Mouse (Mus musculus): ENCODE results near the gene Crocc2. TPM values are rescaled to one million over a fixed set of nuclear protein-coding genes. Genes with fewer than 3 reads are reported as not detected.

Gene Crocc2
- polyA plus RNA-seq (2016; fragmentation: Nextera tagmentation; extraction: Ambion mirVana): 0.18 TPM in 2 replicates

- WGBS: 38% methylated on average over 10 of the region's 10 CpGs
- no peak for ATAC-seq (ENCODE audit: insufficient number of reproducible peaks, insufficient read depth, low FRiP score, low TSS enrichment)
- no peaks in the 10 kb centered on the region for H3K36me3 ChIP-seq
- H3K9ac ChIP-seq: no peak within 1 kb of the TSS
- no peaks in the 10 kb centered on the region for H3K9me3 ChIP-seq
- no peak within 1 kb of the TSS for H3K27ac ChIP-seq
- no peak within 1 kb of the TSS for H3K4me2 ChIP-seq (replicated peaks)
- no peaks in the 10 kb centered on the region for H3K27me3 ChIP-seq
- peaks cover 4% of the 10 kb centered on the region; the same call in 1 of the 2 replicates for H3K4me1 ChIP-seq
- no peak within 1 kb of the TSS for H3K4me3 ChIP-seq
These were observed at the start of gene Crocc2 for GRCm38 (mm10) chr1:93168295-93168775. Gene Crocc2, plus strand, starts transcription at chr1:93168725.

- Histone ChIP-seq H3K4me2 (replicated peaks) (no peak overlapping the region), H3K9me3 (no peaks in the 10 kb centered on the region), H3K36me3 (no peaks in the 10 kb centered on the region), H3K9ac (no peak overlapping the region), H3K4me3 (no peak overlapping the region), H3K4me1 (0 out of 2 replicates have a peak, but pooled peaks cover 4% of the 10 kb centered on the region), H3K27me3 (0 out of 2 replicates have a peak, but pooled peaks cover 2% of the 10 kb centered on the region), H3K27ac (no peak overlapping the region)
- 28% methylated on average over 4 of the region's 4 CpGs for WGBS
- no peak for ATAC-seq (ENCODE audit: insufficient number of reproducible peaks, insufficient read depth, low FRiP score, low TSS enrichment)
These were observed 49.7 kb upstream of the Crocc2 start for GRCm38 (mm10) chr1:93118816-93119215.

- WGBS: 67% methylated on average over 11 of the region's 11 CpGs
- Histone ChIP-seq H3K4me2 (replicated peaks) (no peak overlapping the region), H3K27me3 (no peaks in the 10 kb centered on the region), H3K9me3 (no peaks in the 10 kb centered on the region), H3K9ac (no peak overlapping the region), H3K27ac (peak overlapping the region; percentile 68; the same call in 1 of the 2 replicates), H3K4me1 (no peaks in the 10 kb centered on the region), H3K4me3 (no peak overlapping the region), H3K36me3 (no peaks in the 10 kb centered on the region)
- no peak for ATAC-seq (ENCODE audit: insufficient number of reproducible peaks, insufficient read depth, low FRiP score, low TSS enrichment)
These were observed 45.2 kb upstream of the Crocc2 start for GRCm38 (mm10) chr1:93123179-93123854.

DNA sequence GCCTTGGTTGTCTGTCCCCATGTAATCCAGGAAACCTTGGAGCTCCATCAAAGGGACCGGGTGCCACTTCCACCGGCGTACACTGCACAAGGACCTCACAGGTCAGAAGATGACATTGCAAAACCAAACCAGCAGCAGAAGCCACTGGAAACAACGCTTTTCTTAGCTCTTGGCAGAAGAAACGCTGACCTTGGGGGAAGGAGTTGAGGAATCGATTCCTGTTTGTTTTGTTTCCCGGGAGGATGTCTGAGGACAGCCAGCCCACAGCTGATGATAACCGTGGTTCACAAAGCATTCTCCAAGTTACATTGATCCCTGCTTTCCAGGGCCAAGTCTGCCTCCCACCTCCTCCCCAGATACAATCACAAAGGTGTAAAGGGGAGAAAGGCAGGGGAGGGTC lies 44.5 kb upstream of the Crocc2 start:
- no peak overlapping the region for H3K27ac ChIP-seq

DNA sequence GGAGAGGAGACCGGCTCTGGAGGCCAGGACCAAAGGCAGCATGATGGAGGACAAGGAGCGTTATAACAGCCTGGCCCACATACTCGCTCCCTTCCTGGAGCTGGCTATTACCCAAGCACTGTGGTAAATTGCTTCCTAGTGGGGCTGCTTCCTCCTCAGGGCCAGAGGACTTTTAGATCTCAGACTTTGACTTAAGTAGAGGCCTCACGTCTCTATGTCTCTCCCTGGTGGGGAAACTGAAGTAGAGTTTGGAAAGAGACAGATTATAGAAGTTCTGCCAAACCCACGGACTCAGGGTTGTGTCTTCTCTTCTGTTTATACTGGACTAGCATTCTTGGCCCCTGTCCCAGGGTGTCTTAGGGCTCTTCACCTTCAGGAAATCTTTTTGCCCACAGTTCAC lies 43.3 kb upstream of the Crocc2 start:
- H3K4me2 ChIP-seq (replicated peaks): no peak overlapping the region
- H3K27ac ChIP-seq: no peak overlapping the region
- H3K9me3 ChIP-seq: no peaks in the 10 kb centered on the region
- no peak overlapping the region for H3K4me3 ChIP-seq
- WGBS: 68% methylated on average over 5 of the region's 5 CpGs
- H3K36me3 ChIP-seq: no peaks in the 10 kb centered on the region
- no peaks in the 10 kb centered on the region for H3K27me3 ChIP-seq
- H3K4me1 ChIP-seq: peaks cover 6% of the 10 kb centered on the region; the same call in 1 of the 2 replicates
- no peak overlapping the region for H3K9ac ChIP-seq
- ATAC-seq (ENCODE audit: insufficient number of reproducible peaks, insufficient read depth, low FRiP score, low TSS enrichment): no peak

More for the DNA sequence above, 44.5 kb upstream of the Crocc2 start:
- H3K9me3 ChIP-seq: no peaks in the 10 kb centered on the region
- H3K9ac ChIP-seq: no peak overlapping the region
- H3K4me2 ChIP-seq (replicated peaks): no peak overlapping the region
- H3K4me1 ChIP-seq: peaks cover 4% of the 10 kb centered on the region; the same call in 1 of the 2 replicates
- WGBS: 70% methylated on average over 8 of the region's 8 CpGs
- no peaks in the 10 kb centered on the region for H3K36me3 ChIP-seq
- no peak for ATAC-seq (ENCODE audit: insufficient number of reproducible peaks, insufficient read depth, low FRiP score, low TSS enrichment)
- no peak overlapping the region for H3K4me3 ChIP-seq
- H3K27me3 ChIP-seq: no peaks in the 10 kb centered on the region

- H3K4me2 ChIP-seq (replicated peaks): no peak overlapping the region
- ATAC-seq (ENCODE audit: insufficient number of reproducible peaks, insufficient read depth, low FRiP score, low TSS enrichment): no peak
- peaks cover 6% of the 10 kb centered on the region; the same call in 1 of the 2 replicates for H3K4me1 ChIP-seq
- no peaks in the 10 kb centered on the region for H3K9me3 ChIP-seq
- no peak overlapping the region for H3K9ac ChIP-seq
- 73% methylated on average over 8 of the region's 8 CpGs for WGBS
- no peak overlapping the region for H3K4me3 ChIP-seq
- no peaks in the 10 kb centered on the region; the same call in 1 of the 2 replicates for H3K27me3 ChIP-seq
- no peak overlapping the region for H3K27ac ChIP-seq
- no peaks in the 10 kb centered on the region for H3K36me3 ChIP-seq
These were observed 40.3 kb upstream of the Crocc2 start for GRCm38 (mm10) chr1:93128209-93128608.

DNA sequence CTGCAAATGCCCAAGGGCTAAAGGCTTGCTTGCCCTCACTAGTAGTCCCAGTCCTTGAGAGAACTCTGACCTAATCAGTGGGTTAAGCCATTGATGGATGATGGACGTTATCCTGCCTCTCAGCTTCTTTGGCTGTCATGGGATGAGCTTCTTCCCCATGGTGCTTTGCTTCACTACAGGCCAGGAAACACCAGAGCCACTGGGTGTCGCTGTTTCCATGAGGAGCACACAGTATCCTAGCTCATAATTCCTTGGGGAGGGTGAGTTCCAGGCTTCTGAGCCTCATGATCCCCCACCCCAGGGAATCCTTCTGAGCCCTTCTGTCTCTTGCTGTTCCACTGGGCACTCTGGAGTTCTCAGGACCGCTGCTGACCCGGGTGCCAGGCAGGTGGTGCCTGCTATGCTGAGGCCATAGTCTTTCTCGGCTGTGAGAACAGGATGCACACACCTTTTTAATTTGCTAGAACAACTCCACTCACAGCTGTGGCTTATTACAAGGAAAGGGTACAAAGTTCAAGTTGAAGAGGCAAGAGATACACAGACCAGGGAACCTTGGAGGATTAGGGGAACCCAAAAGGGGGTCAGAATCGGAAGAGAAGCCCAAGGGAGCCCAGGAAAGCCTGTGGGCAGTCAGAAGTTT lies 39.7 kb upstream of the Crocc2 start:
- Histone ChIP-seq H3K27ac (no peak overlapping the region), H3K9me3 (no peaks in the 10 kb centered on the region), H3K27me3 (no peaks in the 10 kb centered on the region; the same call in 1 of the 2 replicates), H3K4me2 (replicated peaks) (0 out of 2 replicates have a peak overlapping the region, but pooled peaks have one; percentile 1), H3K9ac (no peak overlapping the region), H3K36me3 (no peaks in the 10 kb centered on the region), H3K4me3 (no peak overlapping the region), H3K4me1 (peaks cover 6% of the 10 kb centered on the region; the same call in 1 of the 2 replicates)
- 16% methylated on average over 6 of the region's 6 CpGs for WGBS
- no peak for ATAC-seq (ENCODE audit: insufficient number of reproducible peaks, insufficient read depth, low FRiP score, low TSS enrichment)

DNA sequence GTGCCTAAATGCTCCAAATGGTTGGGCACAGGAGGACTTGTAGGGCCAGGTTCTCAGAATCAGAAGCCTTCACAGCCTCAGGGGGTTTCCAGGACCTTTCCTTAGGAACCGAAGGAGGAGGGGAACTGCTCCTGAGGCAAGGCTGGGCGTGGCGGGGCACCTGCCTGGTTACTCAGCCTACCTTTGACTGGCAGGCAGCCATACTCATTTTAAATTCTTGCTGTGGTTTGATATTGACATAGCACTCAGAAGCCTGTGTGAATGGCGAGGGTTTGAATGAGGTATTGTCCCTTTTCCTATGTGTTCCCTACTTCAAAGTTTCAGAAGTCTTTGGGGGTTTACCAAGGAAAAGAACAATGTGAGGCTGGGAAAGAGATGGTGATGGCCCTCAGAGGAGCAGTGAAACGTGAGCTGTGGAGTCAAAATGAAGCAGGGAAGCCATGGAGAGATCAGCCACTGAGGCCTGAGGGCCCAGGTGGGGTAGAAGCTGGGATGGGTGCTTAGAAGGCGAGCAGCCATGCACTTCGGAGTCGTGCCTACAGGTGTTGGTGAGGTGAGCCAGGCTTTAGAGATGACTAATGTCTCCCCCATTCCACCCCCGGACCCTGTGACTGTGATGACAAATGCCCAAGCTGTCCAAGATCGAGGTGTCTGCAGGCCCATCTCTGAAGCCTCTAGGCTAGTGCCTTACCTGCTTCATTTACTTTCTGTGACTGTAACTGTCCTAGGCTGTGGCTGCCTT lies 38.1 kb upstream of the Crocc2 start:
- Histone ChIP-seq H3K9ac (no peak overlapping the region), H3K4me2 (replicated peaks) (no peak overlapping the region), H3K4me1 (peaks cover 6% of the 10 kb centered on the region; the same call in 1 of the 2 replicates), H3K4me3 (no peak overlapping the region), H3K27ac (no peak overlapping the region), H3K27me3 (no peaks in the 10 kb centered on the region; the same call in 1 of the 2 replicates), H3K36me3 (no peaks in the 10 kb centered on the region), H3K9me3 (no peaks in the 10 kb centered on the region)
- no peak for ATAC-seq (ENCODE audit: insufficient number of reproducible peaks, insufficient read depth, low FRiP score, low TSS enrichment)
- 70% methylated on average over 10 of the region's 10 CpGs for whole genome bisulfite sequencing

- no peak for ATAC-seq (ENCODE audit: insufficient number of reproducible peaks, insufficient read depth, low FRiP score, low TSS enrichment)
These were observed 35.8 kb upstream of the Crocc2 start for GRCm38 (mm10) chr1:93132676-93133075.

GRCm38 (mm10) chr1:93135036-93135526 lies 33.4 kb upstream of the Crocc2 start, which contains the start of gene Agxt:
Gene Agxt, plus strand, starts transcription at chr1:93135240.
- Histone ChIP-seq H3K9me3 (no peaks in the 10 kb centered on the region), H3K36me3 (no peaks in the 10 kb centered on the region), H3K27me3 (no peaks in the 10 kb centered on the region; the same call in 1 of the 2 replicates), H3K4me3 (no peak within 1 kb of the TSS), H3K4me1 (no peaks in the 10 kb centered on the region), H3K4me2 (replicated peaks) (no peak within 1 kb of the TSS), H3K27ac (no peak within 1 kb of the TSS), H3K9ac (no peak within 1 kb of the TSS)
- WGBS: 88% methylated on average over 12 of the region's 12 CpGs
- ATAC-seq (ENCODE audit: insufficient number of reproducible peaks, insufficient read depth, low FRiP score, low TSS enrichment): no peak

More at GRCm38 (mm10) chr1:93132676-93133075, 35.8 kb upstream of the Crocc2 start:
- Histone ChIP-seq H3K9ac (no peak overlapping the region), H3K4me1 (peaks cover 6% of the 10 kb centered on the region; the same call in 1 of the 2 replicates), H3K36me3 (no peaks in the 10 kb centered on the region), H3K4me3 (no peak overlapping the region), H3K9me3 (no peaks in the 10 kb centered on the region), H3K27me3 (no peaks in the 10 kb centered on the region; the same call in 1 of the 2 replicates), H3K27ac (no peak overlapping the region), H3K4me2 (replicated peaks) (no peak overlapping the region)
- WGBS: 66% methylated on average over 8 of the region's 8 CpGs

DNA sequence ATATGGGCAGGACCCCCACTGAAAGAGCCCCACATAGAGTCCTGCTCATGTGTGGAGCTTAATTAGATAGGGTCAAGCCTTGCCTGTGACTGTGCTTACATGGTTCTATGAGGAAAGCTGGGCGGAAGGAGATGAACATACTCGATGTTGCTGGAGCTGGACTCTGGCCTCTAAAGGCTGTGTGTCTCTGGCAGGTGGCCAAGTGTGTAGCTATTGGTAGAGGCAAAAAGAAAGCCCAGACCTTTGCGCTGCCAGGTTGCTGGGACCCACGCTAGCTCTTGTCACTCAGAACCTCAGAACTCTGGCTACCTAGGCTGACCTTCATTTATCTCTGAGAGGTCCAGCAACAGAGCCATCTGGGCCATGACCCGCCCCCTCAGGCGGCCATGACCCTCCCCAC lies 30.0 kb upstream of the Crocc2 start:
- WGBS: 82% methylated on average over 6 of the region's 6 CpGs
- H3K27ac ChIP-seq: no peak overlapping the region
- no peaks in the 10 kb centered on the region for H3K27me3 ChIP-seq
- no peak overlapping the region for H3K4me2 ChIP-seq (replicated peaks)
- H3K9me3 ChIP-seq: no peaks in the 10 kb centered on the region
- H3K36me3 ChIP-seq: no peaks in the 10 kb centered on the region
- no peak overlapping the region for H3K9ac ChIP-seq
- no peaks in the 10 kb centered on the region for H3K4me1 ChIP-seq
- no peak overlapping the region for H3K4me3 ChIP-seq
- ATAC-seq (ENCODE audit: insufficient number of reproducible peaks, insufficient read depth, low FRiP score, low TSS enrichment): no peak

Measured in embryonic facial prominence, embryonic 12.5 days (tissue).